Mouse (Mus musculus): ENCODE measurements around the gene Nupl1. TPM values are rescaled to one million over a fixed set of nuclear protein-coding genes. Genes with fewer than 3 reads are reported as not detected.

The Nupl1 gene
- polyA plus RNA-seq, 1 experiment from 2014 or later, result 0.15 TPM

DNA sequence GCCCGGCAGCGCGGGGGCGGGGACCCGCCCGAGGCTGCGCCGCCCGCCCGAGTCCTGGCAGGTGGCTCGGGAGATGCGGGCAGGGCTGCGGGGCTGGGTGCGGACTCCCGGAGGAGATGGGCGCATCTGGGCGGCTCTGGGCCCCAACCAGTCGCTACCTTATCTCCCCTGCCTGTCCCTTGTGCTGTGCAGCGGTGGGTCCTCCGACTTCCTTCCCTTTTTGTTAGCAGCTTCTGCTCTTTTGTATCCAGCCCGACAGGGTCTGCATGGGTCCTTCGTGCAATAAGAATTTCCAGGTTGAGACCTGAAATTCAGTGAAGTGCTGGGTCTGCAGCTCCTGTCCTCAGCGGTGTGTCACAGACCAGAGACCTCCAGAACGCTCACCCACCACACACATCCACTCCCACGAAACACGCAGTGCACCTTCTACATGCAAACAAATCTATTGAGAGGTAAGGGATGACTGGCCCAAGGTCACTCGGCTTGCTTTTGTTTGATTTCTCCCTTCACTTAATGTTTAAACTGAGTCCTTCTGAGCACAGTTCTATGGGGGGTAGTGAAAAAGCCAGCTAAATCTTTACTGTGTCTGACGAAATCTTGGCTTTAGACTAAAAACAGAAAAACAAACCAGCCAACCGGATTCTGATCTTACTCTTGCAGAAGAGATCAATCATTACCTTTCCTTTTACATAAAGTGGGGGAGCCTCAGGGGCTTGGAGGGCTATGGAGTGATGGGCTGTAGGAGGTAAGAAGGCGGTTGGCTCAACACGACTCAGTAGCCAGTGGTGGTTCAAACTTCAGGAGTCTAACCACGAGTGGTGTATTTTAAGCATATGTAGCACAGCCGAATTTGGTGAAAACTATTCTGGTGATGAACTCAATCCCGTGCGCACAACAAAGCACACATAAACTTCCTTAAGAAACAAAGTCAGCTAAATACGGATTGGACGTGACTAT, 73.3 kb downstream of the Nupl1 start:
- peak; percentile 32 for ATAC-seq (ENCODE audit: low FRiP score)
- H3K4me1 ChIP-seq, result peaks cover 31% of the 10 kb centered on the region

DNA sequence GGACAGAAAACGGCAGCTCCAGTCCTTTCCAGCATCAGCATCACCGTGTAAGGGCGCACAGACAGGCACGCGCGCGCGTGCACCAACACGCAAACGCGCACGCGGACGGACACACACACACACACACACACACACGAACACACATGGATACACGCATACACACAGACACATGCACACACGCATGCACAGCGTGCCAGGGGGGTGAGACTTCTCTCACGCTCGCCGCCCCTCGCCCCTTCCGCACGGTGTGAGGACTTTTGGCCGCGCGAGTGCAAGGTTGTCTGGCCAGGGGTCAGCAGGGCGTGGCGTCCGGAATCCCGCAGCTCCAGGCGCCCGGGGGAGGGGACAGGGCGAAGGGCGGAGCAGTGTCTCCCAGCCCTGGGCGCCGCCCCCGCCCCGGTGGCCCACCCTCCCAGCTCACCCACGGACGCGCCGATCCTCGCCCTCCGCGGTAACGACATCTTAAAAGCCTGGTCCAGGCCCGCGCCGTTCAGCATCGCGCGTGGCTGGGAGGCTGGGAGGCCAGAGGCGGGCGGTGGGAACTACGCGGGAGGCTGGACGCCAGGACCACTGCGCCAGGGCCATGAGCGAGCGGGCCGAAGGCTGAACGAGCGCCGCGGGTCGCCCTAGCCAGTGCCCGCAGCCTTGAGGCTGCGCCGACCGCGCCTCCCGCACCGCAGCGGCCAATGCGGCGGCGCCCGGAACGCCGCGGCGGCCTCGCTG, 74.2 kb downstream of the Nupl1 start:
- Histone ChIP-seq H3K4me3 (replicated peaks) (peak overlapping the region; percentile 83), H3K27ac (replicated peaks) (peak overlapping the region; percentile 96), H3K36me3 (peaks cover 5% of the 10 kb centered on the region; the same call in 1 of the 2 replicates), H3K27me3 (replicated peaks) (peaks cover 9% of the 10 kb centered on the region; the same call in 1 of the 2 replicates), H3K4me2 (peak overlapping the region; percentile 87), H3K9me3 (replicated peaks) (no peaks in the 10 kb centered on the region), H3K4me1 (peaks cover 39% of the 10 kb centered on the region), H3K9ac (replicated peaks) (peak overlapping the region; percentile 87)
- under 1% methylated on average over 79 of the region's 84 CpGs for WGBS
- peak; percentile 88 for ATAC-seq (ENCODE audit: low FRiP score)

More for the DNA sequence above, 73.3 kb downstream of the Nupl1 start:
- Histone ChIP-seq H3K27me3 (replicated peaks) (peaks cover 9% of the 10 kb centered on the region; the same call in 1 of the 2 replicates), H3K36me3 (peaks cover 5% of the 10 kb centered on the region; the same call in 1 of the 2 replicates), H3K27ac (replicated peaks) (peak overlapping the region; percentile 96), H3K4me3 (replicated peaks) (peak overlapping the region; percentile 83), H3K9me3 (replicated peaks) (no peaks in the 10 kb centered on the region), H3K9ac (replicated peaks) (peak overlapping the region; percentile 87), H3K4me2 (peak overlapping the region; percentile 87)
- 17% methylated on average over 37 of the region's 37 CpGs for WGBS

DNA sequence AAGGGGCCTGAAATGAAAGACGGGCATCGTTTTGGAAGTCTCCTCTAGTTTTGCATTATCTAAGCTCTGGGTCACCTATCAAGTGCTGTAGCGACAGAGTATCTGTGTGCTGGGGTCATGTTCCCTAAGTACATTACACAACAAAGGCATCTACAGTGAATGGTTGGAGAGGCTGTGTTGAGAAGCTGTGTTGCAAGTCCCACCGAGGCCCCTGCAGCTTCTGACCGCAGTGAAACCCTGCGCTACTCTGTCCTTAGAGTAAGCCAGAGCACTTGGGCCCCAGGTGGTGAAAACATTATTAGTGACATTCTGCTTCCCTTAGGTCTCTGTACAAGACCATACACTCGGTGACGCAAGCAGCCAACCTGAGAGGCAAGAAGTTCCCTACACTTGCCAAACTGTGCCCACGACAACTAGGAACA, 74.8 kb downstream of the Nupl1 start:
- Histone ChIP-seq H3K9me3 (replicated peaks) (no peaks in the 10 kb centered on the region), H3K4me2 (peak overlapping the region; percentile 87), H3K36me3 (peaks cover 5% of the 10 kb centered on the region; the same call in 1 of the 2 replicates), H3K27ac (replicated peaks) (peak overlapping the region; percentile 96), H3K4me3 (replicated peaks) (peak overlapping the region; percentile 83), H3K27me3 (replicated peaks) (peaks cover 9% of the 10 kb centered on the region; the same call in 1 of the 2 replicates), H3K9ac (replicated peaks) (peak overlapping the region; percentile 87), H3K4me1 (peaks cover 42% of the 10 kb centered on the region)
- no peak; the same call in 1 of the 2 replicates for ATAC-seq (ENCODE audit: low FRiP score)
- 26% methylated on average over 9 of the region's 9 CpGs for WGBS

DNA sequence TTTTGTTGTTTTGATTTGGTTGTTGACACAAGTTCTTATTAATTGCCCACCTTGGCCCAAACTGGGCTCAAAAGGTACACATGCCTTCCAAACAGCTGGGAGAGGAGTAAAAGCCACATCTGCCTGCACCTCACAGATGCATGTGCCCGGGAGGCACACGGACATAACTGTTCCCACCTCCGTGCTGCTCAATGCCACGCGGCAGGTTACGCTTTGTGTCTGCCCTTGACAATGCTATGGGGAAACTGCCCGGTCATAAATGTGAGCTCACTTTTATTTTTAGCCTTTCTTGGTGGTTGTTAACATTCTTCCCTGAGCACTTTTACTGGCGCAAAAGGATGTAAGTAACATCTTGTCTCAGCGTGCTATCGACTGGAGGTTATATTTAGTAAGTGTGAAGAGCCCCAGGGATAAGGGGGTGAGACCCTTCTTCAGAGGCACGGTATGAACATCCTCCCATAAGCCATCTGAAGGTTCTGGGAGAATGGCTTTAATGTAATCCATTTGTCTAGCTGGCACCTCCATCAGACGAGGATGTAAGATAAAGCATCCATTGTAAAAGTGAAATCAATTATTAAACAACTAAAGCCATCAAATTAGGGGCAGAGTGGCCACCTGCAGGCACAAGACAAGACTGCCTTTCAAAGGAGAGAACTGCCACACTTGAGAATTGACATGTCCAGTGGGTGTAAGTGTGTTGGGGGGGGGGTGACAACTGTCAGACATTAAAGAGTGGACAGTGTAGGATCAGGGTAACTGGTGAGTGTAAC, 78.8 kb downstream of the Nupl1 start:
- Histone ChIP-seq H3K9ac (replicated peaks) (no peak overlapping the region), H3K9me3 (replicated peaks) (no peaks in the 10 kb centered on the region), H3K27me3 (replicated peaks) (peaks cover 9% of the 10 kb centered on the region; the same call in 1 of the 2 replicates), H3K36me3 (no peaks in the 10 kb centered on the region), H3K4me1 (peaks cover 27% of the 10 kb centered on the region), H3K27ac (replicated peaks) (no peak overlapping the region), H3K4me2 (no peak overlapping the region), H3K4me3 (replicated peaks) (no peak overlapping the region)
- ATAC-seq (ENCODE audit: low FRiP score), result no peak
- 34% methylated on average over 12 of the region's 12 CpGs for WGBS

DNA sequence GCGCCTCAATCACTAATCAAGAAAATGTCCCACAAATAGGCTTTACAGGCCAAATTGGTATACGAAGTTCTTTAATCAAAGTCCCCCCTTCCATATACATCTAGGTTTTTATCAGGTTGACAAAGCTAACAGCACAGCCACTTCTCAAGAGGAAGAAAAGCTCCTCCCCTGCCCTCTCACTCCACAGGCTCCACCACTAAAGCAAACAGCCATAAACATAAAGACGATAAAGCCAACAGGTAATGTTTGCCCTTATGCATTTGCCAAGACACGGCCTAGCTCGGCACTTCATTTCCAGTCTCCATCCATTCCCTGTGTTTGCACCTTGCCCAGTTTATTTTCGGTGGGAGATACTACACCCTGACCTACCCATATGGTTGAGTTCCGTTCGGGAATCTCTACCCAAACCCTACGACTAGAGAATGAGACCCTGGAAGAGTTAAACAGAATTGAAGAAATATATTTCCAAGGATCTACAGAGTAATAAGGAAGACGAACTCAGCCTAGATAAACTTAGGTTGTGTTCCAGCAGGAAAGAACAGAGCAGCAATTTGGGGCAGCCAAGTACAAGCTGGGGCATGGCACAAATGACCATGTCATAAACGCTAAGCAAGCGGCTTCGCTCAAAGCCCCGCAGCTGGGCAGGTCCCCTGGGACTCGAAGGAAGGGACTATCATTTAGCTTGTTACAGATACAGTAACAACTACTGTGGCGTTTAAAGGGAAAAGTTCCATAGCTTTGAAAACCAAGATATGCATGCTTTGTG, 80.2 kb downstream of the Nupl1 start:
- 52% methylated on average over 16 of the region's 16 CpGs for WGBS
- no peak overlapping the region for H3K4me2 ChIP-seq
- H3K4me1 ChIP-seq, result peaks cover 19% of the 10 kb centered on the region
- H3K36me3 ChIP-seq, result no peaks in the 10 kb centered on the region
- H3K9ac ChIP-seq (replicated peaks), result no peak overlapping the region
- H3K27me3 ChIP-seq (replicated peaks), result peaks cover 8% of the 10 kb centered on the region; the same call in 1 of the 2 replicates
- ATAC-seq (ENCODE audit: low FRiP score), result no peak
- H3K4me3 ChIP-seq (replicated peaks), result no peak overlapping the region
- no peaks in the 10 kb centered on the region for H3K9me3 ChIP-seq (replicated peaks)
- H3K27ac ChIP-seq (replicated peaks), result no peak overlapping the region

DNA sequence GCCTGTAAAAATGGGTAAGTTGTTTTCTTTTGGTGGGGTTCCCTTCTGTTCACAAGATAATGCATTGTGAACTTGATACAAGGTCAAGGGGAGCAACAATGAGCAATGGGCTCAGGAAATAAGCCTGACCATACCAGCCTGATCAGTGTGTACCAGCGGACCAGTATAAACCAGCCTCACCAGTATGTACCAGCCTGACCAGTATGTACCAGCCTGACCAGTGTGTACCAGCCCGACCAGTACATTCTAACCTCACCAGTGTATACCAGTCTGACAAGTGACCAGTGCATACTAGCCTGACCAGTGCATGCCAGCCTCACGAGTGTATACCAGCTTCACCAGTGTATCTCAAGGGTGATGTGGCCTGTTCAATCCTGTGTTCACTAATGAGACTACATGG, 87.9 kb downstream of the Nupl1 start:
- Histone ChIP-seq H3K4me2 (no peak overlapping the region), H3K27me3 (replicated peaks) (no peaks in the 10 kb centered on the region), H3K36me3 (no peaks in the 10 kb centered on the region), H3K9ac (replicated peaks) (no peak overlapping the region), H3K27ac (replicated peaks) (no peak overlapping the region), H3K4me3 (replicated peaks) (no peak overlapping the region), H3K4me1 (no peaks in the 10 kb centered on the region), H3K9me3 (replicated peaks) (no peaks in the 10 kb centered on the region)
- no peak for ATAC-seq (ENCODE audit: low FRiP score)
- WGBS, result 87% methylated on average over 3 of the region's 3 CpGs

DNA sequence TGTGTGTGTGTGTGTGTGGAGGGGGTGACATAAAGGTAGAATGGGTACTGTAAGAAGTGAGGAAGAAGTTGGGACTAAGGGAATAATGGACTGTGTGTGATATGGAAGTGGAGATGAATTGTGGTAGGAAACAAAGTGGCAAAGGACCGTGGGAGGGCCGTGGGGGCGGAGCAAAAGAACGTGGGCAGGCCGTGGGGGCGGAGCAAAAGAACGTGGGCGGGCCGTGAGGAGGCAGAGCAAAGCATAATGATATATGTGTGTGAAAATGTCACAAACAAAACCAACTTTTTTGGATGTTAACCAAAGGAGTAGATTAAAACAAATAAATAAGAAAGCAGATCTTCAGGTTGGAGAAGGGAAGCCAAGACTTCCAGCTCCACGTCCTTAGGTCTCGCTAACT, 98.9 kb downstream of the Nupl1 start:
- no peak overlapping the region for H3K27ac ChIP-seq (replicated peaks)
- no peak overlapping the region for H3K4me2 ChIP-seq

DNA sequence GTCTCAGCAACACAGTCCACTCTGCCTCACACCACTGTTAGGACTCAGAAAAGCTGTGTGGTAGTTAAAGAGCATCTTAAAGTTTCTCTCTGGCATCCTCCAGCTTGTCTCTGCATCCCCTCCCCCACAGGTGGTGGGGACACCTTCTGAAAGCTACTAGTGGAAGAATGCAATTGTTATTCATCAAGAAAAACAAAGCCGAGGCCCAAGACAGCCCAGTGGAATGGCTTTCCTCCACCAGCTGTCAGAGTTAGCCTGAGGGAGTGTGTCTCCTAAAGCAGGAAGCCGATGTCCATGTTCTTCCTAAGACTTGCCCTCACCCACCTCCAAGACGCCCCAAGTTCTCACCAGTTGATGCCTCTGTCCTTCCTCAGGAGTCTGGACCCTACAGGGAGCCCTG, 102.3 kb downstream of the Nupl1 start:
- Histone ChIP-seq H3K9ac (replicated peaks) (no peak overlapping the region), H3K27me3 (replicated peaks) (no peaks in the 10 kb centered on the region), H3K4me3 (replicated peaks) (no peak overlapping the region), H3K4me2 (no peak overlapping the region), H3K36me3 (no peaks in the 10 kb centered on the region), H3K4me1 (no peaks in the 10 kb centered on the region), H3K9me3 (replicated peaks) (no peaks in the 10 kb centered on the region), H3K27ac (replicated peaks) (no peak overlapping the region)
- 59% methylated on average over 3 of the region's 3 CpGs for WGBS
- no peak for ATAC-seq (ENCODE audit: low FRiP score)

More for the DNA sequence above, 98.9 kb downstream of the Nupl1 start:
- Histone ChIP-seq H3K27me3 (replicated peaks) (no peaks in the 10 kb centered on the region), H3K4me3 (replicated peaks) (no peak overlapping the region), H3K4me1 (no peaks in the 10 kb centered on the region), H3K9ac (replicated peaks) (no peak overlapping the region), H3K9me3 (replicated peaks) (no peaks in the 10 kb centered on the region), H3K36me3 (no peaks in the 10 kb centered on the region)
- WGBS, result 84% methylated on average over 11 of the region's 11 CpGs
- ATAC-seq (ENCODE audit: low FRiP score), result no peak

DNA sequence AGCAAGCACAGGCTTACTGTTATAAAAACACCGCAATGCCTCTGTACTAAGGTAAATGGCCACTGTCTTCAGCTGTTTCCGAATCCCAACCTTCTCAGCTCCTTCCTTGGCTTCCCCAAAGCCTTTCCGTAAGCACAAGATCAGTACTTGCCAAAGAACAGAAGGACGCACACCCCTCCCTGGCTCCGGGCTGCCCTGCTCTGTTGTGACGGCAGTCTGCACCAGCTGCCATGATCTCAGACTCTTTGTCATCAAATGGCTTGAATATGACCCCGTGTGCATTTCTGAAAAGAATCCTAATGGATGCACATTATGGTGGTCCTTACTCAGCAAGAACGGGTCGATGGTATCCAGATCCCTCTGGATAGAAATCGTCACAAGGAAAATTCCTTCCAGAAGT, 108.0 kb downstream of the Nupl1 start:
- Histone ChIP-seq H3K36me3 (no peaks in the 10 kb centered on the region), H3K4me3 (replicated peaks) (no peak overlapping the region), H3K9ac (replicated peaks) (no peak overlapping the region), H3K27me3 (replicated peaks) (no peaks in the 10 kb centered on the region), H3K4me2 (no peak overlapping the region), H3K27ac (replicated peaks) (no peak overlapping the region), H3K9me3 (replicated peaks) (no peaks in the 10 kb centered on the region), H3K4me1 (no peaks in the 10 kb centered on the region)
- no peak for ATAC-seq (ENCODE audit: low FRiP score)
- WGBS, result 86% methylated on average over 10 of the region's 10 CpGs

DNA sequence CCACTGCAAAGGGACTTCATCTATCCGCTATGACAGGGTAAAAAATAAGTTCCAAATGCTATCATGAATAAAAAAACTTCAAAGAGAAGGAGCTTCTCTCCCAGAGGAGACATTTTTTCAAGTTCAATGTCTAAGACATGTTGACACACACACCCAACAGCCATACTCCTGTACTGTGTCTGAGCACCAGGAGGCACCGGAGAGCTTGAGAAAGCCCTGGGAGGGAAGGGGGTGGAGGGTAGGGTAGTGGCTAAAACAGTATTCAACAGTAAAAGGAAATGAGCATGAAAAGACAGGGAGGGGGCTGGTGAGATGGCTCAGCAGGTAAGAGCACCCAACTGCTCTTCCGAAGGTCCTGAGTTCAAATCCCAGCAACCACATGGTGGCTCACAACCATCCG, 112.9 kb downstream of the Nupl1 start:
- Histone ChIP-seq H3K4me3 (replicated peaks) (no peak overlapping the region), H3K36me3 (no peaks in the 10 kb centered on the region), H3K9ac (replicated peaks) (no peak overlapping the region), H3K9me3 (replicated peaks) (no peaks in the 10 kb centered on the region), H3K4me1 (no peaks in the 10 kb centered on the region), H3K27me3 (replicated peaks) (no peaks in the 10 kb centered on the region), H3K4me2 (no peak overlapping the region), H3K27ac (replicated peaks) (no peak overlapping the region)
- 92% methylated on average over 4 of the region's 4 CpGs for WGBS
- no peak for ATAC-seq (ENCODE audit: low FRiP score)
